Mouse (Mus musculus): ENCODE results near the gene Iqsec1. TPM values are rescaled to one million over a fixed set of nuclear protein-coding genes. Genes with fewer than 3 reads are reported as not detected.
A peak's percentile ranks its signal among the peaks of the same experiment; 100 is the strongest.

Gene Iqsec1
- polyA plus RNA-seq, 1 experiment: 80.0 TPM

- no peak for DNase-seq (ENCODE audit: low read depth)
Measured at GRCm38 (mm10) chr6:90815341-90815740, 173.1 kb downstream of the Iqsec1 start.

- DNase-seq (ENCODE audit: low read depth): no peak
Measured at GRCm38 (mm10) chr6:90813526-90813925, 175.0 kb downstream of the Iqsec1 start.

GRCm38 (mm10) chr6:90812584-90812983 is 175.9 kb downstream of the Iqsec1 start:
- no peak for DNase-seq (ENCODE audit: low read depth)

- no peak for DNase-seq (ENCODE audit: low read depth)
Measured at GRCm38 (mm10) chr6:90812072-90812471, 176.4 kb downstream of the Iqsec1 start.

GRCm38 (mm10) chr6:90810576-90810975 is 177.9 kb downstream of the Iqsec1 start:
- DNase-seq (ENCODE audit: low read depth): no peak

- no peak for DNase-seq (ENCODE audit: low read depth)
Measured at GRCm38 (mm10) chr6:90809960-90810362, 178.5 kb downstream of the Iqsec1 start.

- peak; percentile 16 for DNase-seq (ENCODE audit: low read depth)
Measured at GRCm38 (mm10) chr6:90809077-90809840, 179.2 kb downstream of the Iqsec1 start.

GRCm38 (mm10) chr6:90808544-90808943 is 179.9 kb downstream of the Iqsec1 start:
- DNase-seq (ENCODE audit: low read depth): no peak

- no peak for DNase-seq (ENCODE audit: low read depth)
Measured at GRCm38 (mm10) chr6:90808134-90808533, 180.4 kb downstream of the Iqsec1 start.

GRCm38 (mm10) chr6:90807581-90807980 is 180.9 kb downstream of the Iqsec1 start:
- DNase-seq (ENCODE audit: low read depth): no peak

- DNase-seq (ENCODE audit: low read depth): no peak
Measured at GRCm38 (mm10) chr6:90806743-90807142, 181.7 kb downstream of the Iqsec1 start.

GRCm38 (mm10) chr6:90805101-90805500 is 183.4 kb downstream of the Iqsec1 start:
- no peak for DNase-seq (ENCODE audit: low read depth)

- DNase-seq (ENCODE audit: low read depth): no peak
Measured at GRCm38 (mm10) chr6:90804646-90805045, 183.8 kb downstream of the Iqsec1 start.

GRCm38 (mm10) chr6:90802604-90803003 is 185.9 kb downstream of the Iqsec1 start:
- no peak for DNase-seq (ENCODE audit: low read depth)

GRCm38 (mm10) chr6:90802058-90802457 is 186.4 kb downstream of the Iqsec1 start:
- no peak for DNase-seq (ENCODE audit: low read depth)

GRCm38 (mm10) chr6:90800825-90801224 is 187.7 kb downstream of the Iqsec1 start:
- no peak for DNase-seq (ENCODE audit: low read depth)

GRCm38 (mm10) chr6:90799116-90799515 is 189.4 kb downstream of the Iqsec1 start:
- DNase-seq (ENCODE audit: low read depth): no peak

GRCm38 (mm10) chr6:90798201-90798600 is 190.3 kb downstream of the Iqsec1 start:
- DNase-seq (ENCODE audit: low read depth): no peak

- no peak for DNase-seq (ENCODE audit: low read depth)
Measured at GRCm38 (mm10) chr6:90796902-90797596, 191.4 kb downstream of the Iqsec1 start.

- DNase-seq (ENCODE audit: low read depth): no peak
Measured at GRCm38 (mm10) chr6:90790901-90791300, 197.6 kb downstream of the Iqsec1 start.

- no peak for DNase-seq (ENCODE audit: low read depth)
Measured at GRCm38 (mm10) chr6:90789520-90789919, 199.0 kb downstream of the Iqsec1 start.

GRCm38 (mm10) chr6:90787587-90787986 is 200.9 kb downstream of the Iqsec1 start:
- DNase-seq (ENCODE audit: low read depth): no peak

- no peak for DNase-seq (ENCODE audit: low read depth)
Measured at GRCm38 (mm10) chr6:90787036-90787435, 201.4 kb downstream of the Iqsec1 start.
